Mouse (Mus musculus) MEL (cell line): ENCODE results near the gene Tmem50a. TPM values are rescaled to one million over a fixed set of nuclear protein-coding genes. Genes with fewer than 3 reads are reported as not detected.
"Not testable (repeated sequence)": the region's sequence is repeated elsewhere in the genome, so short reads cannot be mapped to it uniquely, and the experiment has no call there.

ENCODE experiments used
- DNase-seq: peaks from one replicate; pipeline ENCODE4 v3.0.0; 2011; ENCODE audit warnings: low read depth, low spot score
- H3K27ac ChIP-seq: 2 replicates; pipeline ENCODE4 v1.5.1; 2012; ENCODE audit warnings: low read depth, mild to moderate bottlenecking, control low read depth, low read length, moderate library complexity; ENCODE audit not compliant: control insufficient read depth
- H3K27me3 ChIP-seq, 2 experiments: fragments of 150-350 bp in 1 of 2; sonication (generic) in 1 of 2; 2 replicates each; pipeline ENCODE4 v1.6.1; 2012; ENCODE audit warnings: low read length in 2 of 2, mild to moderate bottlenecking in 2 of 2, improper control_type of control experiment in 1 of 2, moderate library complexity in 1 of 2; ENCODE audit not compliant: insufficient read depth in 2 of 2, control insufficient read depth in 1 of 2
- H3K36me3 ChIP-seq, 2 experiments: 2 replicates each; pipeline ENCODE4 v1.6.1; 2012 to 2014; ENCODE audit warnings: low read length in 2 of 2, improper control_type of control experiment in 1 of 2, inconsistent platforms in 1 of 2, mild to moderate bottlenecking in 1 of 2; ENCODE audit not compliant: insufficient read depth in 2 of 2, control insufficient read depth in 1 of 2
- H3K4me1 ChIP-seq, 2 experiments: fragments of 150-350 bp in 1 of 2; sonication (generic) in 1 of 2; 2 replicates each; pipeline ENCODE4 v1.6.1; 2012; ENCODE audit warnings: low read length in 2 of 2, improper control_type of control experiment in 1 of 2, mild to moderate bottlenecking in 1 of 2; ENCODE audit not compliant: insufficient read depth in 2 of 2, control insufficient read depth in 1 of 2
- H3K4me3 ChIP-seq, 2 experiments: fragments of 150-350 bp in 1 of 2; sonication (generic) in 1 of 2; 2 replicates each; pipeline ENCODE4 v1.5.1; 2012; ENCODE audit warnings: low read depth in 2 of 2, low read length in 2 of 2, mild to moderate bottlenecking in 2 of 2, moderate library complexity in 2 of 2, control low read depth in 1 of 2, improper control_type of control experiment in 1 of 2; ENCODE audit not compliant: control insufficient read depth in 1 of 2, insufficient read depth in 1 of 2
- H3K79me2 ChIP-seq: 2 replicates; pipeline ENCODE4 v1.6.1; 2012; ENCODE audit warnings: mild to moderate bottlenecking, low read length, moderate library complexity; ENCODE audit not compliant: control insufficient read depth, poor library complexity, insufficient read depth
- H3K9ac ChIP-seq: 2 replicates; pipeline ENCODE4 v1.6.1; 2012; ENCODE audit warnings: low read depth, mild to moderate bottlenecking, control low read depth, low read length, moderate library complexity; ENCODE audit not compliant: control insufficient read depth, poor library complexity, severe bottlenecking
- H3K9me3 ChIP-seq: fragments of 150-350 bp; sonication (generic); replicated peaks from 2 replicates; pipeline ENCODE4 v1.6.1; 2012; ENCODE audit warnings: mild to moderate bottlenecking, low read length, improper control_type of control experiment, moderate library complexity; ENCODE audit not compliant: insufficient read depth
- ETS1 ChIP-seq: IDR thresholded peaks from 2 replicates; pipeline ENCODE4 v1.6.1; 2012; ENCODE audit warnings: low read depth, mild to moderate bottlenecking, inconsistent platforms, low read length, improper control_type of control experiment, moderate library complexity
- JUND ChIP-seq: IDR thresholded peaks from 2 replicates; pipeline ENCODE4 v1.6.1; 2011; ENCODE audit warnings: low read depth, mild to moderate bottlenecking, improper control_type of control experiment, low read length
- MAX ChIP-seq: IDR thresholded peaks from 2 replicates; pipeline ENCODE4 v1.6.1; 2011; ENCODE audit warnings: low read length, improper control_type of control experiment
- MYB ChIP-seq: IDR thresholded peaks from 2 replicates; pipeline ENCODE4 v1.6.1; 2011; ENCODE audit warnings: mild to moderate bottlenecking, low read depth, low read length, improper control_type of control experiment
- NELFE ChIP-seq: IDR thresholded peaks from 2 replicates; pipeline ENCODE4 v1.6.1; 2011; ENCODE audit warnings: low read depth, low read length, improper control_type of control experiment
- NRF1 ChIP-seq: IDR thresholded peaks from 2 replicates; pipeline ENCODE4 v1.6.1; 2014; ENCODE audit warnings: low read depth, mild to moderate bottlenecking, inconsistent platforms, low read length, improper control_type of control experiment, moderate library complexity; ENCODE audit not compliant: poor library complexity, insufficient read depth, severe bottlenecking
- POLR2A ChIP-seq, 2 experiments: IDR thresholded peaks; 2 replicates each; pipeline ENCODE4 v1.6.1; 2011 to 2012; ENCODE audit warnings: low read length in 2 of 2, mild to moderate bottlenecking in 2 of 2, control low read depth in 1 of 2, improper control_type of control experiment in 1 of 2, low read depth in 1 of 2, moderate library complexity in 1 of 2; ENCODE audit not compliant: control insufficient read depth in 1 of 2, insufficient read depth in 1 of 2, poor library complexity in 1 of 2
- POLR2AphosphoS2 ChIP-seq: IDR thresholded peaks from 2 replicates; pipeline ENCODE4 v1.6.1; 2011; ENCODE audit warnings: low read length, improper control_type of control experiment
- TBP ChIP-seq: IDR thresholded peaks from 2 replicates; pipeline ENCODE4 v1.8.0; 2011; ENCODE audit warnings: low read depth, low read length, improper control_type of control experiment
- UBTF ChIP-seq: IDR thresholded peaks from 2 replicates; pipeline ENCODE4 v1.6.1; 2012; ENCODE audit warnings: low read depth, mild to moderate bottlenecking, inconsistent platforms, low read length, improper control_type of control experiment, moderate library complexity, borderline replicate concordance; ENCODE audit not compliant: insufficient read depth
- ZMIZ1 ChIP-seq: IDR thresholded peaks from 2 replicates; pipeline ENCODE4 v1.6.1; 2012; ENCODE audit warnings: low read depth, mild to moderate bottlenecking, inconsistent platforms, low read length, improper control_type of control experiment, moderate library complexity
- polyA plus RNA-seq, 2 experiments: library from polyadenylated mRNA; stranded (reverse) in 1 of 2; unstranded in 1 of 2; fragments of >175 nt in 1 of 2; fragments of >200 nt in 1 of 2; gene quantifications; 2 replicates each; pipeline versions ENCODE4 v1.2.1 to v1.2.4; 2012; ENCODE audit warnings: low replicate concordance in 2 of 2, low read depth in 1 of 2; ENCODE audit not compliant: insufficient read length in 2 of 2, insufficient read depth in 1 of 2, missing spikeins in 1 of 2
- total RNA-seq: library from RNA; depleted of rRNA; stranded (reverse); fragments of 300-350 nt; gene quantifications from 2 replicates; pipeline ENCODE4 v1.2.3, GENCODE M21; 2012

Gene Tmem50a
- total and polyA plus RNA-seq, 3 experiments = 58.5 to 115 TPM; not detected in 1

- H3K27me3 ChIP-seq, H3K4me3 ChIP-seq, H3K9me3 ChIP-seq, H3K9ac ChIP-seq: not testable (repeated sequence)
- peaks cover 5 to 15% of the 10 kb centered on the region in 2 experiments for H3K36me3 ChIP-seq
- H3K4me1 ChIP-seq = peaks cover 5 to 16% of the 10 kb centered on the region in 2 experiments
- peak overlapping the region; percentile 1; the same call in 1 of the 2 replicates for H3K27ac ChIP-seq
- peak; percentile 48; the same call in 1 of the 2 replicates for TF ChIP-seq ZMIZ1
- TF ChIP-seq POLR2AphosphoS2 = peak; percentile 51; the same call in 1 of the 2 replicates
- TF ChIP-seq TBP = peak; percentile 81
- peak; percentile 53 for TF ChIP-seq NELFE
- TF ChIP-seq POLR2A (IDR thresholded peaks at IDR 0.05; ENCODE audit: control insufficient read depth in 1 of 2, insufficient read depth in 1 of 2, low read depth in 1 of 2, low read length in 2 of 2, poor library complexity in 1 of 2) = peak in 1 of 2 experiments; percentile 68; a peak in 1 of 4 replicates
- DNase-seq = peak; percentile 64
- peaks cover 11% of the 10 kb centered on the region for H3K79me2 ChIP-seq
These were observed 3.4 kb downstream of the Tmem50a start for GRCm38 (mm10) chr4:134911406-134911805.

GRCm38 (mm10) chr4:134903046-134903445, 11.8 kb downstream of the Tmem50a start:
- Histone ChIP-seq H3K79me2 (no peaks in the 10 kb centered on the region), H3K36me3 (peaks cover 0 to 13% of the 10 kb centered on the region in 2 experiments; a peak in 2 of 4 replicates)

GRCm38 (mm10) chr4:134901126-134901525, 13.7 kb downstream of the Tmem50a start:
- Histone ChIP-seq H3K9ac (no peak overlapping the region), H3K27ac (no peak overlapping the region), H3K27me3 (no peaks in the 10 kb centered on the region), H3K4me3 (no peak overlapping the region), H3K36me3 (peaks cover 0 to 12% of the 10 kb centered on the region in 2 experiments; a peak in 2 of 4 replicates), H3K4me1 (no peaks in the 10 kb centered on the region), H3K79me2 (no peaks in the 10 kb centered on the region), H3K9me3 (no peaks in the 10 kb centered on the region)
- no peak for DNase-seq
- no peak for TF ChIP-seq ETS1

More at GRCm38 (mm10) chr4:134903046-134903445, 11.8 kb downstream of the Tmem50a start:
- no peak for TF ChIP-seq NELFE
- TF ChIP-seq MAX = no peak
- no peak for TF ChIP-seq MYB
- no peak for TF ChIP-seq NRF1
- TF ChIP-seq UBTF = no peak
- TF ChIP-seq TBP = no peak
- no peak for TF ChIP-seq POLR2A (IDR thresholded peaks at IDR 0.05; ENCODE audit: control insufficient read depth in 1 of 2, insufficient read depth in 1 of 2, low read depth in 1 of 2, low read length in 2 of 2, poor library complexity in 1 of 2)
- no peak for TF ChIP-seq JUND
- Histone ChIP-seq H3K27ac (no peak overlapping the region), H3K9me3 (no peaks in the 10 kb centered on the region), H3K4me3 (no peak overlapping the region), H3K4me1 (no peaks in the 10 kb centered on the region), H3K9ac (no peak overlapping the region), H3K27me3 (no peaks in the 10 kb centered on the region)
- DNase-seq = no peak
